Comparison of ENCODE assay signal across 9 mouse cellular contexts in genomic region chr2:4334201-4334600, GRCm38 (mm10).
DNase-seq lines count a peak whose midpoint lies in the region; ATAC-seq and TF ChIP-seq lines count a peak whose summit lies in the region.
"Had no signal": no experiment of that assay in that cellular context is flagged by ENCODE, and none has a peak within 500 bp of the region (broad histone marks: within the 10 kb centered on the region; RNA-seq: fewer than 3 reads in every experiment).

No protein-coding gene starts in this region.

- no peak for TF ChIP-seq CTCF in intestine, postnatal 0 days (IDR thresholded peaks at IDR 0.05; ENCODE audit: low read depth)

- H3K4me3 ChIP-seq in intestine, embryonic 14.5 days (ENCODE audit: low read depth, low read length) = no peak overlapping the region
- no peak overlapping the region for H3K4me3 ChIP-seq in intestine, postnatal 0 days (ENCODE audit: low read depth, low read length)
- no peak overlapping the region for H3K4me3 ChIP-seq in limb, embryonic 15.5 days

- no peaks in the 10 kb centered on the region for H3K27me3 ChIP-seq in intestine, embryonic 14.5 days (replicated peaks; ENCODE audit: control insufficient read depth, insufficient read depth, low read length)
- no peaks in the 10 kb centered on the region for H3K27me3 ChIP-seq in intestine, postnatal 0 days (replicated peaks; ENCODE audit: control insufficient read depth, insufficient read depth, low read length)
- no peaks in the 10 kb centered on the region for H3K27me3 ChIP-seq in limb, embryonic 15.5 days

- no peaks in the 10 kb centered on the region for H3K36me3 ChIP-seq in intestine, embryonic 14.5 days (ENCODE audit: control insufficient read depth, insufficient read depth, low read length)
- H3K36me3 ChIP-seq in intestine, postnatal 0 days (ENCODE audit: control insufficient read depth, insufficient read depth) = no peaks in the 10 kb centered on the region
- H3K36me3 ChIP-seq in limb, embryonic 15.5 days = no peaks in the 10 kb centered on the region

- 23% methylated on average over 4 of the region's 4 CpGs for WGBS in intestine, embryonic 14.5 days
- 38% methylated on average over 4 of the region's 4 CpGs for WGBS in intestine, postnatal 0 days
- whole genome bisulfite sequencing in limb, embryonic 15.5 days = 5% methylated on average over 4 of the region's 4 CpGs

- no peak overlapping the region for H3K4me2 ChIP-seq in intestine, embryonic 14.5 days (ENCODE audit: low read length)
- H3K4me2 ChIP-seq in intestine, postnatal 0 days (replicated peaks; ENCODE audit: low read depth) = no peak overlapping the region
- H3K4me2 ChIP-seq in limb, embryonic 15.5 days = 0 out of 2 replicates have a peak overlapping the region, but pooled peaks have one; percentile 10

- H3K9ac ChIP-seq in intestine, embryonic 14.5 days (ENCODE audit: low read length) = no peak overlapping the region
- no peak overlapping the region for H3K9ac ChIP-seq in intestine, postnatal 0 days (ENCODE audit: low read depth, low read length)
- no peak overlapping the region for H3K9ac ChIP-seq in limb, embryonic 15.5 days
- H3K9ac ChIP-seq: liver, embryonic 14.5 days had no signal

- 0 out of 2 replicates have a peak overlapping the region, but pooled peaks have one; percentile 4 for H3K27ac ChIP-seq in intestine, embryonic 14.5 days (ENCODE audit: low read depth)
- no peak overlapping the region for H3K27ac ChIP-seq in intestine, postnatal 0 days (ENCODE audit: low read depth, low read length)
- peak overlapping the region; percentile 63 for H3K27ac ChIP-seq in limb, embryonic 15.5 days
- H3K27ac ChIP-seq: liver, embryonic 14.5 days had no signal

- DNase-seq in intestine, embryonic 14.5 days (ENCODE audit: low spot score) = no peak
- peak; percentile 50 for DNase-seq in brain, adult 2 months (ENCODE audit: low read depth, low spot score)
- peak; percentile 69 for DNase-seq in gastrocnemius, postnatal 25 days
- DNase-seq in thymus, postnatal 0 days (ENCODE audit: low spot score) = no peak
- no peak for DNase-seq in layer of hippocampus, adult 18-20 months (ENCODE audit: low spot score in 2 of 2)

- ATAC-seq in intestine, embryonic 14.5 days (replicated peaks; ENCODE audit: low FRiP score, low TSS enrichment, low read depth) = no peak
- ATAC-seq in intestine, postnatal 0 days = no peak
- ATAC-seq in limb, embryonic 15.5 days (ENCODE audit: insufficient number of reproducible peaks, low FRiP score, low TSS enrichment, low read depth) = peak; percentile 74
- ATAC-seq in activated CD4-positive, CD25-positive, alpha-beta regulatory T cell, adult 4 months = no peak

- H3K4me1 ChIP-seq in intestine, embryonic 14.5 days (replicated peaks; ENCODE audit: control insufficient read depth, insufficient read depth, low read length) = peaks cover 34% of the 10 kb centered on the region
- H3K4me1 ChIP-seq in intestine, postnatal 0 days (replicated peaks; ENCODE audit: control insufficient read depth, insufficient read depth, low read length) = 0 out of 2 replicates have a peak, but pooled peaks cover 2% of the 10 kb centered on the region
- peaks cover 52% of the 10 kb centered on the region for H3K4me1 ChIP-seq in limb, embryonic 15.5 days

- no peaks in the 10 kb centered on the region for H3K9me3 ChIP-seq in intestine, embryonic 14.5 days (ENCODE audit: control insufficient read depth, low read length)
- no peaks in the 10 kb centered on the region for H3K9me3 ChIP-seq in intestine, postnatal 0 days (ENCODE audit: control insufficient read depth)
- H3K9me3 ChIP-seq in limb, embryonic 15.5 days = no peaks in the 10 kb centered on the region

Comparison
In these comparisons a context has a peak if more than half of its experiments do, and no peak if none do; other contexts are left out.
1. DNase-seq: peak in brain, adult 2 months (single experiment) and gastrocnemius, postnatal 25 days (single experiment); none in intestine, embryonic 14.5 days (single experiment), thymus, postnatal 0 days (single experiment) and layer of hippocampus, adult 18-20 months (0 of 2).